Mouse (Mus musculus) heart, adult 2 months (tissue): ENCODE data around the gene Ankrd53.

Experiments used
- CTCF ChIP-seq: fragments of 200-600 bp; IDR thresholded peaks from 2 replicates; pipeline ENCODE4 v1.8.1; 2022; ENCODE audit warnings: antibody characterized with exemption, mild to moderate bottlenecking, moderate library complexity
- EP300 ChIP-seq: fragments of 200-500 bp; IDR thresholded peaks from 2 replicates; pipeline ENCODE4 v1.6.1; 2011; ENCODE audit warnings: low read depth, low read length, control low read depth; ENCODE audit not compliant: insufficient read depth
- POLR2A ChIP-seq: fragments of 200-500 bp; IDR thresholded peaks from 2 replicates; pipeline ENCODE4 v1.6.1; 2011; ENCODE audit warnings: mild to moderate bottlenecking, low read depth, low read length, control low read depth; ENCODE audit not compliant: insufficient read depth

DNA sequence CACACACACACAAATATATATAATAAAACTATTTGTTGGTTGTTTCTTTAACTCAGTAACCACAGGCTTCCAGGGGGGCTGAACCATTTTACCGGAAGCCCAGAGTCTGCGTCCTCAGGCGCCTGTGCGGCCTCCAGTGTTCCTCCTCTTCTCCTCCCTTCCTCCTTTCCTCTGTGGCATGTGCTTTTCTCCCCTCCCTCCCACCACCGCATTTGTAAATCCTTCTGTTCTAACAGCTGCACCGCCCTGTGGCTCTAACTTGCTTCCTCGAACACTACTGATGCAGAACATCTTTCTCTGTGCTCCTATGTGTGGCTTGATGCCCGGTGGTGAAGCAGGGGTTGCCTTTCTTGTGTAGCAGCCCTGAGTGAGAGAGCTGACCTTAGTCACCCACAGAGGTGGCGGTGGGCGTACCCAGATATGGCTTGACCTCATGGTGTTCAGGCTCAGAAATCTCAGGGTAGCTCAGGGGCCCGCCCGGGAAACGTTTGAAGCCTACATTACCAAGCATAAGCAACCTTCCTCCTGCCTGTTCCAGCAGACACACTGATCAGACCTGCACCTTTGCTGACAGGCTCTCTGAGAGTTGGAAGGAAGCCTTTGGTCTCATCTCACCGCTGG lies 33.0 kb upstream of the Ankrd53 start:
- TF ChIP-seq CTCF (no peak), EP300 (no peak), POLR2A (no peak)
